Mouse (Mus musculus): ENCODE measurements around the gene Tec. TPM values are rescaled to one million over a fixed set of nuclear protein-coding genes. Genes with fewer than 3 reads are reported as not detected.

Tec gene
- polyA plus RNA-seq, 1 experiment, result 12.2 TPM

- Histone ChIP-seq H3K36me3 (ENCODE audit: control insufficient read depth, insufficient read depth, low read length) (no peaks in the 10 kb centered on the region), H3K27ac (ENCODE audit: insufficient read depth, low read length) (no peak overlapping the region), H3K4me1 (ENCODE audit: control insufficient read depth, insufficient read depth, insufficient read length) (no peaks in the 10 kb centered on the region), H3K27me3 (ENCODE audit: control insufficient read depth, insufficient read depth, low read length) (no peaks in the 10 kb centered on the region), H3K4me3 (ENCODE audit: extremely low read depth, insufficient read depth, insufficient read length) (no peak overlapping the region)
- WGBS, result 92% methylated on average over 3 of the region's 3 CpGs
- no peak for DNase-seq (ENCODE audit: low read depth in 1 of 2, low spot score in 2 of 2)
- TF ChIP-seq CTCF (IDR thresholded peaks at IDR 0.05; ENCODE audit: extremely low read depth, insufficient read depth, insufficient read length, insufficient replicate concordance) (no peak), POLR2A (IDR thresholded peaks at IDR 0.05; ENCODE audit: low read depth, low read length) (no peak)
Observed at GRCm38 (mm10) chr5:72902876-72903516, 34.7 kb upstream of the Tec start.

- no peak overlapping the region for H3K27ac ChIP-seq (ENCODE audit: insufficient read depth, low read length)
- no peak for DNase-seq (ENCODE audit: low read depth in 1 of 2, low spot score in 2 of 2)
- no peaks in the 10 kb centered on the region for H3K36me3 ChIP-seq (ENCODE audit: control insufficient read depth, insufficient read depth, low read length)
- H3K27me3 ChIP-seq (ENCODE audit: control insufficient read depth, insufficient read depth, low read length), result no peaks in the 10 kb centered on the region
- WGBS, result 91% methylated on average over 3 of the region's 3 CpGs
- TF ChIP-seq POLR2A (IDR thresholded peaks at IDR 0.05; ENCODE audit: low read depth, low read length) (no peak), CTCF (IDR thresholded peaks at IDR 0.05; ENCODE audit: extremely low read depth, insufficient read depth, insufficient read length, insufficient replicate concordance) (no peak)
- no peaks in the 10 kb centered on the region for H3K4me1 ChIP-seq (ENCODE audit: control insufficient read depth, insufficient read depth, insufficient read length)
- no peak overlapping the region for H3K4me3 ChIP-seq (ENCODE audit: extremely low read depth, insufficient read depth, insufficient read length)
Observed at GRCm38 (mm10) chr5:72902312-72902711, 34.0 kb upstream of the Tec start.

DNA sequence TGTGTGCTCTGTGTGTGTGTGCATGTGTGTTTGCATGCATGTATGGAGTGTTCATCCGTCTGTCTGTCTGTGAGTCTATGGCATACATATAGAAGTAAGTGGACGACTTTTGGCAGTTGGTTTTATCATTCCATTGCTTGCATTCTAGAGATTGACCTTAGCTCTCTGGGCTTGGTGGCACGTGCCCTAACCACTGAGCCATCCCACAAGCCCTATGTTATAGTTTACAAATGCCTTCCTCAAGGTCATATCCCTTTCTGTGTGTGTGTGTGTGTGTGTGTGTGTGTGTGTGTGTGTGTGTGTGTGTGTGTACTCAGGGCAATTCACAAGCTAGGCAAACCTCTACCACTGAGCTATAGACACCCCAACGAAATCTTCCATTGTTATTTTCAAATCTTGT lies 33.6 kb upstream of the Tec start:
- Histone ChIP-seq H3K27ac (ENCODE audit: insufficient read depth, low read length) (no peak overlapping the region), H3K36me3 (ENCODE audit: control insufficient read depth, insufficient read depth, low read length) (no peaks in the 10 kb centered on the region), H3K27me3 (ENCODE audit: control insufficient read depth, insufficient read depth, low read length) (no peaks in the 10 kb centered on the region), H3K4me1 (ENCODE audit: control insufficient read depth, insufficient read depth, insufficient read length) (no peaks in the 10 kb centered on the region), H3K4me3 (ENCODE audit: extremely low read depth, insufficient read depth, insufficient read length) (no peak overlapping the region)
- WGBS, result 84% methylated on average over 4 of the region's 4 CpGs
- TF ChIP-seq POLR2A (IDR thresholded peaks at IDR 0.05; ENCODE audit: low read depth, low read length) (no peak), CTCF (IDR thresholded peaks at IDR 0.05; ENCODE audit: extremely low read depth, insufficient read depth, insufficient read length, insufficient replicate concordance) (no peak)
- DNase-seq (ENCODE audit: low read depth in 1 of 2, low spot score in 2 of 2), result no peak

DNA sequence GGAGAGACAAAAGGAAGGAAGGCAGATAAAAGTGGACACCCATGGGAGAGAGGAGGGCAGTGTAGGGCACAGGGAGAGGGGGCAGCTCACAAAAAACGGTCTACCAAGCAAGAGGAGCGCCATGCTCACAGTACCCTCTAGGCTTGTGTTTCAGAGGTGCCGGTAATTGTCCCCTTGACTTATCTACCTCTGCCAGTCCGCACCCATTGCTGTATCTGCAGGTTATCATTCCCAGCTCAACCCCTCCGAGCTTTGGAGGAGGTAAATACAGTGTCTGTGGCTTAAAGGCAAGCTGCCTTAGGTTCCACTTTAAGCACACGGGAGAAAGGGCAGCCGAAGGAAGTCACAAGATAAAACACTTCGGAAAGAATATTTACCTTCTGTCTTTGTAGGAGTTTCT lies 31.0 kb upstream of the Tec start:
- Histone ChIP-seq H3K27ac (ENCODE audit: insufficient read depth, low read length) (no peak overlapping the region), H3K36me3 (ENCODE audit: control insufficient read depth, insufficient read depth, low read length) (no peaks in the 10 kb centered on the region), H3K4me1 (ENCODE audit: control insufficient read depth, insufficient read depth, insufficient read length) (no peaks in the 10 kb centered on the region), H3K4me3 (ENCODE audit: extremely low read depth, insufficient read depth, insufficient read length) (no peak overlapping the region), H3K27me3 (ENCODE audit: control insufficient read depth, insufficient read depth, low read length) (no peaks in the 10 kb centered on the region)
- TF ChIP-seq POLR2A (IDR thresholded peaks at IDR 0.05; ENCODE audit: low read depth, low read length), result no peak
- TF ChIP-seq CTCF (IDR thresholded peaks at IDR 0.05; ENCODE audit: extremely low read depth, insufficient read depth, insufficient read length, insufficient replicate concordance), result no peak
- no peak for DNase-seq (ENCODE audit: low read depth in 1 of 2, low spot score in 2 of 2)
- WGBS, result 84% methylated on average over 8 of the region's 8 CpGs

- no peaks in the 10 kb centered on the region for H3K27me3 ChIP-seq (ENCODE audit: control insufficient read depth, insufficient read depth, low read length)
- no peak for DNase-seq (ENCODE audit: low read depth in 1 of 2, low spot score in 2 of 2)
- no peaks in the 10 kb centered on the region for H3K36me3 ChIP-seq (ENCODE audit: control insufficient read depth, insufficient read depth, low read length)
- no peaks in the 10 kb centered on the region for H3K4me1 ChIP-seq (ENCODE audit: control insufficient read depth, insufficient read depth, insufficient read length)
- no peak overlapping the region for H3K4me3 ChIP-seq (ENCODE audit: extremely low read depth, insufficient read depth, insufficient read length)
- H3K27ac ChIP-seq (ENCODE audit: insufficient read depth, low read length), result no peak overlapping the region
- no peak for TF ChIP-seq POLR2A (IDR thresholded peaks at IDR 0.05; ENCODE audit: low read depth, low read length)
- no peak for TF ChIP-seq CTCF (IDR thresholded peaks at IDR 0.05; ENCODE audit: extremely low read depth, insufficient read depth, insufficient read length, insufficient replicate concordance)
- WGBS, result 57% methylated on average over 6 of the region's 6 CpGs
Observed at GRCm38 (mm10) chr5:72897998-72898397, 29.7 kb upstream of the Tec start.

- H3K4me3 ChIP-seq (ENCODE audit: extremely low read depth, insufficient read depth, insufficient read length), result no peak overlapping the region
- H3K36me3 ChIP-seq (ENCODE audit: control insufficient read depth, insufficient read depth, low read length), result no peaks in the 10 kb centered on the region
- no peak overlapping the region for H3K27ac ChIP-seq (ENCODE audit: insufficient read depth, low read length)
- WGBS, result 64% methylated on average over 18 of the region's 18 CpGs
- no peaks in the 10 kb centered on the region for H3K27me3 ChIP-seq (ENCODE audit: control insufficient read depth, insufficient read depth, low read length)
- H3K4me1 ChIP-seq (ENCODE audit: control insufficient read depth, insufficient read depth, insufficient read length), result no peaks in the 10 kb centered on the region
- DNase-seq (ENCODE audit: low read depth in 1 of 2, low spot score in 2 of 2), result no peak
- TF ChIP-seq CTCF (IDR thresholded peaks at IDR 0.05; ENCODE audit: extremely low read depth, insufficient read depth, insufficient read length, insufficient replicate concordance) (no peak), POLR2A (IDR thresholded peaks at IDR 0.05; ENCODE audit: low read depth, low read length) (no peak)
Observed at GRCm38 (mm10) chr5:72896478-72897279, 28.4 kb upstream of the Tec start.

GRCm38 (mm10) chr5:72895261-72895660 lies 27.0 kb upstream of the Tec start:
- Histone ChIP-seq H3K27ac (ENCODE audit: insufficient read depth, low read length) (no peak overlapping the region), H3K4me3 (ENCODE audit: extremely low read depth, insufficient read depth, insufficient read length) (no peak overlapping the region), H3K27me3 (ENCODE audit: control insufficient read depth, insufficient read depth, low read length) (no peaks in the 10 kb centered on the region), H3K4me1 (ENCODE audit: control insufficient read depth, insufficient read depth, insufficient read length) (no peaks in the 10 kb centered on the region), H3K36me3 (ENCODE audit: control insufficient read depth, insufficient read depth, low read length) (no peaks in the 10 kb centered on the region)
- no peak for DNase-seq (ENCODE audit: low read depth in 1 of 2, low spot score in 2 of 2)
- TF ChIP-seq POLR2A (IDR thresholded peaks at IDR 0.05; ENCODE audit: low read depth, low read length) (no peak), CTCF (IDR thresholded peaks at IDR 0.05; ENCODE audit: extremely low read depth, insufficient read depth, insufficient read length, insufficient replicate concordance) (no peak)
- WGBS, result 92% methylated on average over 11 of the region's 11 CpGs
